Mouse (Mus musculus) c-Kit-positive CD71-positive TER-119-negative erythroid progenitor cells, embryonic 14.5 days (primary cell): ENCODE results near the gene Klhl31.

Experiments used
- DNase-seq: peaks from one replicate; pipeline ENCODE4 v3.0.0-alpha.2; 2013; ENCODE audit warnings: low read depth

Gene Klhl31

DNA sequence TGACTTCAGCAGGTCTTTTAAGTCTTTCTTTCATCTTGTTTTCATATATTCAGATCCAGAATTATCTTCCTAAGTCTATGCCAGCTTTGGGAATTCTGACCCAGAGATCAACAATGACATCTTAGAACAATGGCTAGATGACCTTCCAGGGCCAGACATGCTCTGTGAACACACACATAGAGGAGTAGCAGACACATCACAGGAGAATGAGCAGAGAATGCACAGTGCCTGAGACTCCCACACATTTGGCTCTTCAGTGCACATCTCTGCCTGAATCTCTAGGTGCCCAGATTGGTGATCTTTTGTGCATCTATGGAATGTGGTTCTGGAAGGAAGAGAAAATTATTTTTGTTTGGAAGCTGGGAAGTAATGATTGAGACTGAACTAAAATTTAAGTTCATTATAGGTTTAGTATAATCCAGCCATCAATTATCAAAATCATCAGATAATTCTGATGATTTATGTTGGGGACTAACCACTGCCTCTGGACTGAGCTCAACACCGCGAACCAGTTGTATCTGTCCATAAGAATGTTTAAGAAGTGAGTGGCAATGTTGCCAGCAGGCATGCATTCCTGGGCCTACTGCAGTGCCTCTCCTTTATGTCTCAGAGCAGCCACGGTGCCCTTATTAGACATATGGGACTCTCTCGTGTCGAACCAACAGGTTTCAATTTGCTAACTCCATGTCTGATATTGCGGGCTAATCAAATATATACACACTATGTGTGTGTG, 12.8 kb upstream of the Klhl31 start:
- DNase-seq, result no peak

DNA sequence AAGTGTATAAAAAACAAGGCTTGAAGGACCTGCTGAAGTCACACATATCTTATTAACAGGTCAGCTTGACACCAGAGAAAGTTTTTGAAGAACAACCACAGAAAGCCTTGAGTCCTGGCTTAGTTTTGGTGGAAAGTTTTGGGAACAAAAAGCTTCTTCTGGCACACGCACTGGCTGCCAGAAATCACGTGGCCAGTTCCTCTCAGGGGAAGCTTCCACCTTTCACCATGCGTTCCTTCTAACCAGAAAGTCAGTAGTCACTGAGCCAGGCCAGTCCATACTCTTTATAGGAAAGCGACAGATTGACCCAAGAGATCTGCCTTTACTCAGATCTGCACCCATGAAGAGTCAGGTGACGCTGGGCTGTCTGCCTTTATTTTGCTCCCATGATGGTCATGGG, 12.1 kb upstream of the Klhl31 start:
- no peak for DNase-seq

DNA sequence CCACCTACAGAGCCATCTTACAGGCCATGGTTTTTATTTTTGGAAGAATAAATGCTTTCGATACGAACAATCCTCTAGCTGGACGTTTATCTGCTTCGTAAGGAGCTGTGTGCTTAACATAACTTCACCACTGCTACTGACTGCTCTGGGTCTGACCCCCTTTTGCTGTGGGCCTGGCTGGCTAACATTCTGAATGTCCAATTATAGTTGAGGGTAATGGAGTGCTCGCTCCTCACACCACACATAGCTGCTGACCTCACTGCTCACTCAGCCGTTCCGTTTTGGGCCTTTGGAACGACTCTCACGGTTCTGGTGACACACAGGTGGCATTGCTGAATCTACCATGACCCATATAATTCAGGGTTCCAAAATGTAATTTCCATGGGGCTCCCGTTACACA, 7.6 kb upstream of the Klhl31 start:
- no peak for DNase-seq

DNA sequence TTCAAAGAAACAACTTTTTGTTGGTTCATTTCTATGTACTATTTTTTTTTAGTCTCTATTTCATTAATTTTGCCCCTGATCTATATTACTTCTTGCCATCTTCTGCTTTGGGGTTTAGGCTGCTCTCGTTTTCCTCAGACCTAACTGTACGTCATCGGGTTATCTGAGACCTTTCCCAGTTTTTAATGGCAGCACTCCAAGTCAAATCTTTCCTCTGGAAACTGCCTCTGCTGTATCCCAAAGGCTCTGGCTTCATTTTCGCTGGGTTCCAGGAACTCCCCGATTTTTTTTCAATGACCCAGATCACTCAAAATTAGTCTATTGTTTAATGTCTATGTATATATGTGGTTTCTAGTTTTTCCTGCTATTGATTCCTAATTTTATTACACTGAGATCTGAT, 6.6 kb upstream of the Klhl31 start:
- DNase-seq, result no peak

DNA sequence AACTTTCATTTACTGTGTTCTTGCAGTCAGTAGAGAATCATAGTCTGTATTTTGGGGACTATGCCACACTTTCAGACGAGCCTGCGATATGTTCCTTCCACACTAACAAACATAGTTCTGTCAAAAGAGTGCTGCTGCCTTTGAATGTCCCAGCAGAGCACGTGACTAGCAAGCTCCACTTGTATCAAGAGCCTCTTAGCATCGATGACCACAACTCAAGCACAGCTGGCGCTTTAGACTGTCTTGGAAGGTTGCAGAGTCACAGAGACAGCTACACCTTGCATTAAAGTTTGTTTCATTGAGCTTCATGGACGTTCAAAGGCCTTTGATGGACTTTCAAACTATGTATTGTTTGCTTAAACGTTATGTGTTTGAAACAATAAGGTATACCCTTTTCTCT, 5.5 kb upstream of the Klhl31 start:
- no peak for DNase-seq

DNA sequence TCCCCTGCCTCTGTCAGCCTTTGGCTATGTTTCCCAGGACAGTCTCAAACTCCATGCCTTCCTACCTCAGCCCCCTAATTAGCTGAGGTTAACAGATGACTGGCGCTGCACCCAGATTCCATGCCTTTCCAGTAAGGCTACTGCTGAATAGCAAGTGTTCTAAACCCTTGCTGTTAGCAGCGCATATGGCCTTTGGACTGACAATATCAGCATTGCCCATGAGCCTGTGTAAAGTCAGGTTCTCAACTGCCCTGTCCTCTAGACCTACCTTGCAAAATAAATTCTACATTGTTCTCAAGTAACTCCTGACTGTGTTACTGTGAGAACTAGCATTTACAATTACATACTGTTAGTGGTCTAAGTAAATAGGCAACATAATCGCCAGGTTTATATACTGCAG, 3.9 kb upstream of the Klhl31 start:
- DNase-seq, result no peak

DNA sequence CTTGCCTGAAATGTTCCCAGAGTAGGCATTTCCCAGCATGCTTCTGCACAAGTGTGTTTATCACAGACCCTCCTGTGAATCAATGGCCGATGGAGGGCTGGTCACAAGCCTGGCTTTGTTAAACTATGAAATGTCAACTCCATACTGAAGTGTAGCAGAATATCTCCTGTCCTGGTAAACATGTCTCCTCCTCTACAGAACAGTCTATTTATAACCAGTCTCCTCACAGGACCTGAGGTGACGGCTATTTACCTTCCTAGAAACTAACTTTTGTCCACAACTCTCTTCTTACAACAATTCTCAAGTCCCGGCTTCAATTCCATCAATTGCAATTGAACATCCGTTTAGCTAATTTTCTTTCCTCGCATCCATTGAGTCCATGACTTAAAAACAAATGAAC, 297 bp upstream of the Klhl31 start:
- no peak for DNase-seq

DNA sequence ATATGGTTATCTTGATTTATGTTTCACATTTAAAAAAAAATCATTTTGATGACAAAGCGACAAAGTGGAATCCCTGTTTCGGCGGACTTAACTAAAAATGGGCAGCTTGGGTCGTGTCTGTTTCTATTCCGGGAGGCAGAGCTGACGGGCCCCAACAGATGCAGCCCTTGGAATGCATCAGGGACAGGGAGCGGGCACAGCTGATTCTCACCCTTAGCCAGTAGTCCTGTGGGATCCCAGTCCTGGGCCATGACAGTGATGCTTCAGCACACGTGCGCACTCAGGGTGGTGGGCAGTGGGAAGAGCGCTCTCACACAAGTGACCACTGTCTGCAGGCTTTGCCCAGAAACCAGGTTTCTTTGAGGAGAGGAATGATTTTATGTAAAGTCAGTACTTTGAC, 1.1 kb downstream of the Klhl31 start:
- DNase-seq, result no peak

DNA sequence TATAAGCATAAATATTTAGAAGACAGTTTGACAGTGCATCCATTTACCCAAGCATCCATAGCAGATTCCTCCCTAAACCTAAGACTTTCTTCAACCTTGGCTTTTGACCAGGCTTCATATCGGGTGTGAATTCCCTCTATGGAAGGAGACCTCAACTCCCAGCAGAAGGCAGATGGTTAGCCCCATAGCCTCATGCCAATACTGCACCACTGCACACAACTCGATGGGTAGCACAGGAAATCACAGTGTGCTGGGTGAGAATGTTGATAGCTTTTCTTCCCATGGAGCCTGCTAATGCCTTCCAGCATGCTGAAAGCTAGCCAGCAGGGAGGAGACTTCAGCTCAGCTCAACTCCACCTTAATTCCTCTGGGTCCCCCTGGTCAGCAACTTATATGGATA, 8.9 kb downstream of the Klhl31 start:
- DNase-seq, result no peak

DNA sequence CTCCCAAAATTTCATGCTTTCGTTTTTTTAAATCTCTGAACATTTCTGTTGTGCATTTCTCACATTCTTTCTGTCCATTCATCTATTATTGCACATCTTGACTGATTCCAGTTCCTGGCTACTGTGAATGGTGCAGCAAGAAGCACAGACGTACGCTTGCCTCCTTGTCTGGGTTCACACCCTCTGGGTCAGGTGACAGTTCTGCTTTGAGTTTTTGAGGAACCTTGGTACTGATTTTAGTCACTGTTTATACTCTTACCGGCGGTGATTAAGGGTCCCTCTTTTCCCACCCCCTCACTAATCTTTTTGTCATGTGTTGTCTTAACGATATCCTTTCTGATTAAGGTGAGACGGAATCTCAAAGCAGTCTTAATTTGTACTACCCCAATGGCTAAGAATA, 15.5 kb downstream of the Klhl31 start:
- DNase-seq, result no peak

DNA sequence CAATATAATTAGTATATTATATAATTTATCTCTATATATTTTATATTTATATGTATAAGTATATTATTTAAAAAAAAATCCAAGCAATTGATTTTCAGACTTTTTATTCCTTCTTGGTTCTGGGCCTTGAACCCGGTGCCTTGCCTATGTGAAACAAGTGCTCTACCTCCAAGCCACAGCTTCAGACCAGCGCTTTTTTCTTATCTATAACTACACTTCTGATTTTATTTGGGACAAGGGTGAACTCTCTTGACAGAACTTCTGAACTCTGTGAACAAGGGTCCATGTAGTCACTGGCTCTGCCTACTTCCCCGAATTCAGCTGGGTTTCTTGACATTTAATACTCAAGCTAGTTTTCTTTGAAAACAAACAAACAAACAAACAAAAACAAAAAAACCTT, 17.6 kb downstream of the Klhl31 start:
- no peak for DNase-seq

DNA sequence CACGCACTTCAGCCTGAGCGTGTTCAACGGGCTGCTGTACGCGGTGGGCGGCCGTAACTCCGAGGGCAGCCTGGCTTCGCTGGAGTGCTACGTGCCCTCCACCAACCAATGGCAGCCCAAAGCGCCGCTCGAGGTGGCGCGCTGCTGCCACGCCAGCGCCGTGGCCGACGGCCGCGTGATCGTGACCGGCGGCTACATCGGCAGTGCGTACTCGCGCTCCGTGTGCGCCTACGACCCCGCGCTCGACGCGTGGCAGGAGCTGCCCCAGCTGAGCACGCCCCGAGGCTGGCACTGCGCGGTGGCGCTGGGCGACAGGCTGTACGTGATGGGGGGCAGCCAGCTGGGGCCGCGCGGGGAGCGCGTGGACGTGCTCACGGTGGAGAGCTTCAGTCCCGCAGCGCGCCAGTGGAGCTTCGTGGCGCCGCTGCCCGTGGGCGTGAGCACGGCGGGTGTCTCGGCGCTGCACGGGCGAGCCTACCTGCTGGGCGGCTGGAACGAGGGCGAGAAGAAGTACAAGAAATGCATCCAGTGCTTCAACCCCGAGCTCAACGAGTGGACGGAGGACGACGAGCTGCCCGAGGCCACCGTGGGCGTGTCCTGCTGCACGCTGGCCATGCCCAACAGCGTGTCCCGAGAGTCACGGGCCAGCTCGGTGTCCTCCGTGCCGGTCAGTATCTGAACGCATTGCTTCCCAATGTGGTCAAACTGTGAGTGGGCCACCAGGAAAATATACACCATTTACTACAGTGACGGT, 19.1 kb downstream of the Klhl31 start:
- DNase-seq, result no peak

DNA sequence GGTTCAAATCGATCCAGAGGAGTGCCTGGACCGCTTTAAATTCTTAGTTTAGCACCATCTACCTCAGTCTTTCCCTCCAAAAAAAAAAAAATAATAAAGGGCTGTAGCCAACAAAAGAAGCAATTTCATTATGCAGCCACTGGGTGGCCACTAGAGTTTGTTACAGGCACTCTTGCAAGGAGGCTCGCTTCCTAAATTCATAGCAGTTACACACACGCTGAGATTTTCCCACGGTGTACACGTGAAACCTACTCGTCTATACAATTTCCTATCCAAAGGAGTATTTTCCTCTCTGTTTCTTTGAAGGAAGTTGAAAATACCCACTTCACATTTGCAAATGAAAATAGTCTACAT, 19.6 kb downstream of the Klhl31 start:
- DNase-seq, result peak; percentile 27

DNA sequence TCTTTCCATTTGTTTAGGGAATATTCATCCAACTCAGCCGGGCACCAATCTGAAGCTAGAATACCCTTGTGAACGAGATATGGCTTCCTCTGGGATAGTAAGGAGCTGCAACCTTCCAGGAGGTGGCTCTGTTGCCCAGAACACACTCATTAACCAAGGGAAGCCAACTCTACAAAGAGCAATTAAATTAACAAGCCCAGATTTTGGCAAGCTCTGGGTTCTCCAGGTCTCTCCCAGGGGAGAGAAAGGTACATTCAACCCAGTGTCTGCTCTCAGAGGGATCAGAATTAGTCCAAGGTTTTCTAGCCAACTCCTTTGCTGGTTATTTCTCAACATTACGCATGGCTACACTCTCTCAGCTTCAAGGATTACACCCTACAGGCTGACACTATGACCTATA, 26.6 kb downstream of the Klhl31 start:
- no peak for DNase-seq

DNA sequence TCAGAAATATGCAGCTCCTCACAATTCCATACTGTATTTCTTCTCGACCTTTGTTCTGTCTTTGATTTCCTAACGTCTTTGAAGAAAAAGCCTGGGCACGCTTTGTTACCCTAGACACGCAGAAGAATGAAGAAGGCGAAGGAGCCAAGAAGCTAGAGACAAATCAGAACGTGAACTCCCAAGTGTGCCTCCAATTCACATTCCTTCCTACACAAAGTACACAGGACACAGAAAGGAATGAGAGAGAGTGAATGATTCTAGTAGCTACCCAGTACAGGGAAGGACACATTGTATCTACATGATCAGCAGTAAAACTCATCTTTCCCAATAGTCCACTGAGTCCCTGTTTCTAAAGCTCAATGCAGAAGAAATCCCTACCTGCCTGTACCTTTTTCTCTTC, 33.8 kb downstream of the Klhl31 start:
- no peak for DNase-seq

DNA sequence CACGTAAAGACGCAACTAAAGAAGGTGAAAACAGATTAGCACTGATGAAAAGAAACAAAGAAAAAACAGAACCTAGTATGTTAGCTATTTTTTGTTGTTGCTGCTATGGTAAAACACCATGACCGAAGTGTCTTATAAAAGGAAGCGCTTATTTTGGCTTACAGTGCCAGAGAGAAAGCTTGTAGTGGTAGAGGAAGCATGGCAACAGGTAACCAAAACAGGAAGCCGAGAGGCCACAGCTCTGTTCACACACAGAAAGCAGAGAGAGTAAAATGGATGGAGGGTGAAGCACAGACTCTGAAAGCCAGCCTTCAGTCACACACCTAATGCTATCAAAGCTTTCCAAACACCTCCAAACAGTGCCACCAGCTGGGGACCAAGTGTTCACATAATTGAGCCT, 34.7 kb downstream of the Klhl31 start:
- no peak for DNase-seq

DNA sequence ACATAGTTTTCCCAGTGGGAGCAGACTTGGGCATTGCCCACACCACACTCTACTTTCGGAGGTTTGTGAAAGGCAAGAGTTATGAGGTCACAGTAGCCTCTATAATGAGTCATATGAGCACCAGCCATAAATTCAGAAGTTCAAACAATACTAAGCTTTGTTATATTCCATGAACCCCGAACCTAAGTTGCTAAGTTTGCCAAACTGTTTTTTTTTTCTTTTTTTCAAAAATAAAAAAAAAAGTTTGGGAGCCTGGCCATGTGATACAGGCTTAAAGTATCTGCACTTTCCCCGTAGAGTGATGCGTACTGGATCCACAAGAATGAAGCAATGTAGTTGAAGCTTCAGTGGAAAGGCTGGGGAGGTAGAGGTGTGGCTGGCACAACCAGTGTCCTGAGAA, 36.9 kb downstream of the Klhl31 start:
- DNase-seq, result no peak

DNA sequence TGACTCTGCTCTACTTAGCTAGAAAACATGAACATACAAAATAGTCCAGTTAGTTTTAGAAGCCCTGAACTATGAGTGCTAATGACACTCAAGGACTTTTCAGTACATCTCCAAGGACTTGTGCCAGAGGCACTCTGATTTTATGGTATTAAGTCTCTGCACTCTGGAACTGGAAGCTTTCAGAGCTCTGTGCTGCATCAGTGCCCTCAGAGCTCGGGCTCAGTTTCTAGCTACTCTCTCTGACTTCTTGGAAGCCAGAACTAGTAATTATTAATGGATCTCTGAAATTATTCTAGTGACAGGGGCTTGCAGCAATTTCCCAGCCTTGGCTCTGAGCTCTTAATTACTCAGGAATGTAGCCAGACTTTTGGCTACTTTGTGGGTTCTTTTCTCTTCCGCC, 37.7 kb downstream of the Klhl31 start:
- DNase-seq, result no peak

DNA sequence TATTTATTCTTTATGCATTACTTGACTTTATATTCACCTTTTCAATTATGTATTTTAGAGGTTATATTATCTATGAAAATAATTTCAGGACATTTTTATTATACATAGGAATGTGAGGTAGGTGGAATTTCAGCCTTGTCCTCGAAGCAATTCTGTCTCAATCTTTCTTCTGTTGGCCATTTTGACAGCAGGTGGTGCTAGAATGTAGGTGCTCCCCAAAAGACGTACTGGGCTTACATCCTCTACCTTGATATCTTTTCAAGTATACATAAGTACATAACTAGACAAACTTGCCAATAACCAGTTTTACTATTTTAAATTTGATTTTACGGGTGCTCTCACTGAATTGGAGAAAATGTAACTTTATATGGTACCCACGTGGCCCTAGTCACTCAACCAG, 48.6 kb downstream of the Klhl31 start:
- no peak for DNase-seq

DNA sequence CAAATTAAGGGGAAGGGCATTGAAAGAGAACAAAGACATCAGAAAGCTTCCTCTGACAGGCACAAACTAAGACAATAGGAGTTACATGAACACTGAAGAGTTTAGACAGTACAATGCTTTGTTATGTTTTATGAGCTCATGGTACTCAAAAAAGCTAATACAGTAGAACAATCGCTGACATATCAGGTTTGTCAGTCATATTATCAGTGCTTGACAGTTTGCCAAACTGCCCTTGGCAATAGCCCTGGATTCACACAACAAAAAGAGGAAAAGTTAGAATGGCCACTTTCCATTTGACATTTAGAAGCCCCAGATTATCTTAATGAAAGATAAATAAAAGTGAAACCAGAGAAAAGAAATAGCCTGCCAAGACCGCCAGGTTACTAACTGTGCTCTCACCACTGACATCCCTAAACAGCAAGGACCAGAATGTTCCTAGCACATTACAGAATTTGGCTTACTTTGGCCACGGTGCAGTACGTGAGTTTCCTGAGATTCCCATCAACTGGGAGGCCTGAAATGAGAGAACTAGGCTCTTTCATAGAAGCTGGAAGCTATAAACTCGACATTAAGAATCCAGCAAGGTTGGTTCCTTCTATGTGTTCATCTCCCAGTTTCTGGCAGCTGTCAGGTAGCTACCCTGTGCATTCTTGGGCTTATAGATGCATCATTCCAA, 49.7 kb downstream of the Klhl31 start:
- no peak for DNase-seq

DNA sequence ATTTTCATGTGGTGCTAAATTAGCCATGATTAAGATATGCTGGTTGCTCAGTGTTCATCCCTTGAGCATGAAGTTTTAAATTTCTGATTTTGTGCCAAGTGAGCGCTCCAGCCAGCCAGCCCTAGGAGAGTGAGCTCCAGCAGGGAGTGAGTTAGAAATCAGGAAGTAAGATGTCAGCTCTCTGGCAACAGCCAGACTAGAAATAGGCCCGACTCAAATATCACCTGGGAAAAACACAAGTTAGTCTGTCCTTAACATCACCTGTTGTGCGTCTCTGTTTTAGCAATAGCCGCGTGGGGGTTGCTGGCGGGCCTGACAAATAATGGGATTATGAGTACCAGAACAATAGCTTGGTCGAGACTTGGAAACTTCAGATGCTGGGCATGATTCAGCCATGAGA, 56.4 kb downstream of the Klhl31 start:
- no peak for DNase-seq

DNA sequence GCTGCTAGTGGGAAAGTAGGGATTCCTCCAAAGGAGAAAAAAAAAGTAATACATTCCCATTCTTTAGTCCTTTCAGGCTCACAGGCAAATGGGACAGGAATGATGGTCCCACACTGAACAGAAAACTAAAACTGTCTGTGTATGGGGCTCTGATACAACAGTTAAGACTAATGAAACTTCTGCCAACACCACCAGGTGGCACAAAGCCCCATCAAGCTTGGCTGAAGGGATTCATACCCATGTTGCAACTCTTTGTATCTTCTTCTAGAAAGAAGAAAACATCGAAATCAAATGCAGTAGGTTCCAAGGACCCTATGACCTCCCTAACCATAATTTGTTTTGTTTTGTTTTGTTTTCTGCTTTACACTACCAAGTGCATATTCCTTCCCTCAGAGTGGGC, 57.1 kb downstream of the Klhl31 start:
- no peak for DNase-seq

DNA sequence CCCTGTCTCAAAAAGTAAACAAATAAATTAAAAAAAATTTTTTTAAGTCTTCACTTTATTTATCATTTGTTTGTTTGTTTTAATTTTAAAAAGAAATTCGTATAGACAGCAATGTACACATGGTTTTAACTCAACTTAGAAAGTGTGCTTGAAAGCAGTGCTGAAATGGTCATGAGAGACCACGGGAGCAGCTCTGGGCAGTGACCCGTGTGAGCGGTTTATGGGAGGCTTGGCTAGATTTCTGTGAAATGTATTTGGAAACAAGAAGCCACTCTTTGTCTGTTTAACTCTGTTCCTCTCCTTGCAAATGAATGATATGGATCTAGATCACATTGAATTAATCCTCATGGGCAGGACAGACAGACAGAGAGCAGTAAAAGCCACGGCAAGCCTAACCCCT, 59.3 kb downstream of the Klhl31 start:
- no peak for DNase-seq

DNA sequence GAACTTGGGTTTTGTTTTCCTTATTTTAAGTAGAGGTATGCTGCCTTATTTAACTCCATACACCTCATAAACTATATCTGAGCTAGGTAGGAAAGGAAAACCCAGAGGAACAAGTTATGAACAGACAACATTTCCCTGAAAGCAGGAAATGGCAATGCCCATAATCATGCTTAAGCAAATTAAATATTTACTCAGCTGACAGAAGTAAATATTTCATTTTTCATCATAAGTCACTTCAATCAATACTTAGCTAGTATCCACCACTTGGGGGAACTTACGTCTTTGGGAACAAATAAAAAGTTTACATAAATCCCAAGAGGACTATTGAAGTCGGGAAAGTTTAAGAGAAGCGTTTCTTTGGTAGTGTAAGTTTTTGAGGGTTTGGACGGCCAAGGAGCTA, 67.2 kb downstream of the Klhl31 start:
- DNase-seq, result no peak
